Mouse (Mus musculus) fibroblast of lung, adult 2 months (primary cell): ENCODE measurements around the gene Ddt.
A peak's percentile ranks its signal among the peaks of the same experiment; 100 is the strongest.

Experiments used
- DNase-seq: peaks from one replicate; pipeline ENCODE4 v3.0.0-alpha.2; 2011; ENCODE audit warnings: low read depth

Gene Ddt

GRCm38 (mm10) chr10:75772795-75773664 is at the start of gene Ddt:
Ddt (minus strand) TSS chr10:75773414.
- peak; percentile 67 for DNase-seq

- no peak for DNase-seq
Measured at GRCm38 (mm10) chr10:75822443-75822842, 49.2 kb upstream of the Ddt start, which contains the start of gene Gstt4. Gstt4 (minus strand) TSS chr10:75822543.

- DNase-seq = no peak
Measured at GRCm38 (mm10) chr10:75819882-75820281, 46.7 kb upstream of the Ddt start.

- no peak for DNase-seq
Measured at GRCm38 (mm10) chr10:75818641-75819040, 45.4 kb upstream of the Ddt start.

- no peak for DNase-seq
Measured at GRCm38 (mm10) chr10:75804217-75804616, 31.0 kb upstream of the Ddt start.

- no peak for DNase-seq
Measured at GRCm38 (mm10) chr10:75798176-75798696, 25.0 kb upstream of the Ddt start, which contains the start of gene Gstt1. Gstt1 (minus strand) TSS chr10:75798584.

GRCm38 (mm10) chr10:75797619-75798175 is 24.5 kb upstream of the Ddt start:
- peak; percentile 28 for DNase-seq

- no peak for DNase-seq
Measured at GRCm38 (mm10) chr10:75796731-75797516, 23.7 kb upstream of the Ddt start.

- peak; percentile 9 for DNase-seq
Measured at GRCm38 (mm10) chr10:75794880-75795279, 21.7 kb upstream of the Ddt start.

- no peak for DNase-seq
Measured at GRCm38 (mm10) chr10:75790773-75791172, 17.6 kb upstream of the Ddt start.

GRCm38 (mm10) chr10:75789841-75790240 is 16.6 kb upstream of the Ddt start:
- DNase-seq = no peak

- DNase-seq = no peak
Measured at GRCm38 (mm10) chr10:75789081-75789735, 16.0 kb upstream of the Ddt start.

GRCm38 (mm10) chr10:75788277-75788676 is 15.1 kb upstream of the Ddt start:
- DNase-seq = no peak

GRCm38 (mm10) chr10:75785442-75785841 is 12.2 kb upstream of the Ddt start:
- no peak for DNase-seq

GRCm38 (mm10) chr10:75780769-75781578 is 7.8 kb upstream of the Ddt start, which contains the start of the genes Gm20441 and Gstt3:
Gm20441 (minus strand) TSS chr10:75780954.
Gstt3 (minus strand) TSS chr10:75781414.
- DNase-seq = peak; percentile 82

- DNase-seq = no peak
Measured at GRCm38 (mm10) chr10:75779206-75780174, 6.3 kb upstream of the Ddt start.

GRCm38 (mm10) chr10:75777885-75778284 is 4.7 kb upstream of the Ddt start:
- no peak for DNase-seq

GRCm38 (mm10) chr10:75776562-75776961 is 3.3 kb upstream of the Ddt start:
- no peak for DNase-seq

- no peak for DNase-seq
Measured at GRCm38 (mm10) chr10:75774587-75774986, 1.4 kb upstream of the Ddt start.

GRCm38 (mm10) chr10:75774102-75774501 is 888 bp upstream of the Ddt start:
- DNase-seq = no peak
